Mouse (Mus musculus): ENCODE data around the gene Grik4. TPM values are rescaled to one million over a fixed set of nuclear protein-coding genes. Genes with fewer than 3 reads are reported as not detected.

Grik4 gene
- total and polyA plus RNA-seq, 2 experiments = under 0.01 to 0.09 TPM

DNA sequence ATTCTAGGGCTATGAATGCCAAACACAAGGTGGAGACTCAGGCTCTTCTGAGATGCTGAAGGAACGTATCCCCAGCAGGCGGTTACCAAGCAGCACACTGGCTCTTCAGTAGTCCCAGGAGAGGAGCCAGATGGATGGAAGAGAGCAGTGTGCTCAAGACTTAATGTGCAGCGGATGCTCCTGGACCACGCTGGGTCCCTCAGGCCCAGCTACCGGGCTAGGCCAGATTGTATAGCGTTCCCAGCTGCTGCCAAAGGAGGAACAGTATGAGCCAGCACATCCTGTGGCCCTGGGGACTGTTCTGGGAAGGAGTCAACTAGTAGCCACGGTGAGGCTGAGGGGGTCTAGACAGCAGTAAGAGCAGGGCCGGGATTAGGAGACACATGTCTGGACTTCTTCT is 251.3 kb downstream of the Grik4 start:
- DNase-seq (ENCODE audit: extremely low read depth, low read depth, low spot score) = no peak
- no peak overlapping the region for H3K27ac ChIP-seq (replicated peaks; ENCODE audit: insufficient read depth, low read depth, low read length)
- no peaks in the 10 kb centered on the region for H3K4me1 ChIP-seq (ENCODE audit: control insufficient read depth, insufficient read depth, low read length)
- no peaks in the 10 kb centered on the region for H3K79me2 ChIP-seq (ENCODE audit: control insufficient read depth, insufficient read depth, low read length)
- TF ChIP-seq POLR2A (IDR thresholded peaks at IDR 0.05; ENCODE audit: extremely low read depth, insufficient read depth, low read length) = no peak
- TF ChIP-seq CTCF (IDR thresholded peaks at IDR 0.05; ENCODE audit: low read depth, low read length) = no peak
- no peak overlapping the region for H3K9ac ChIP-seq (ENCODE audit: low read depth, low read length)
- H3K27me3 ChIP-seq (ENCODE audit: control insufficient read depth, insufficient read depth, low read length) = no peaks in the 10 kb centered on the region
- no peaks in the 10 kb centered on the region for H3K36me3 ChIP-seq (ENCODE audit: control insufficient read depth, insufficient read depth, low read length)
- 87% methylated on average over 8 of the region's 8 CpGs for WGBS
- no peak overlapping the region for H3K4me3 ChIP-seq (ENCODE audit: insufficient read depth, low read depth, low read length)

DNA sequence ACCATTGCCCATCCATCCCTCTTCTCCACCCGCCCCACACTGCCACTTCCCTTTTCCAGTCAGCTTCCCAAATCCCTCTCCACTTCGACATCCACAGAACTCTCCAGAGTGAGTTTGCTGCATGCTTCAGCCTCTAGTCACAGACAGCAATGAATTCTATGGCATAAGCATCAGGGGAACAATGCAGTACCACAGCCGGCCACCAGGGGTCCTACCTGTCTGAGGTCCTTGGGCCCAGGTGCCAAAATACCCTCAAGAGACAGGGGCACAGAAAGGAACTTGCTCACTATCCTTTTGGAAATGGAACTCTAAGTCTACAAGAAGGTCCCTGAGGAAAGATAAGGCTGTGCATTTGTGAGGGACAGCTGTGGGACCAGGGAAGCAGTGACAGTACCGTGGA is 256.1 kb downstream of the Grik4 start:
- TF ChIP-seq CTCF (IDR thresholded peaks at IDR 0.05; ENCODE audit: low read depth, low read length) = peak; percentile 90
- TF ChIP-seq POLR2A (IDR thresholded peaks at IDR 0.05; ENCODE audit: extremely low read depth, insufficient read depth, low read length) = no peak
- no peak overlapping the region for H3K4me3 ChIP-seq (ENCODE audit: insufficient read depth, low read depth, low read length)
- no peak overlapping the region for H3K9ac ChIP-seq (ENCODE audit: low read depth, low read length)
- H3K27me3 ChIP-seq (ENCODE audit: control insufficient read depth, insufficient read depth, low read length) = no peaks in the 10 kb centered on the region
- no peaks in the 10 kb centered on the region for H3K36me3 ChIP-seq (ENCODE audit: control insufficient read depth, insufficient read depth, low read length)
- WGBS = 37% methylated on average over 4 of the region's 4 CpGs
- peak; percentile 27 for DNase-seq (ENCODE audit: extremely low read depth, low read depth, low spot score)
- H3K4me1 ChIP-seq (ENCODE audit: control insufficient read depth, insufficient read depth, low read length) = no peaks in the 10 kb centered on the region
- no peaks in the 10 kb centered on the region for H3K79me2 ChIP-seq (ENCODE audit: control insufficient read depth, insufficient read depth, low read length)
- H3K27ac ChIP-seq (replicated peaks; ENCODE audit: insufficient read depth, low read depth, low read length) = no peak overlapping the region

DNA sequence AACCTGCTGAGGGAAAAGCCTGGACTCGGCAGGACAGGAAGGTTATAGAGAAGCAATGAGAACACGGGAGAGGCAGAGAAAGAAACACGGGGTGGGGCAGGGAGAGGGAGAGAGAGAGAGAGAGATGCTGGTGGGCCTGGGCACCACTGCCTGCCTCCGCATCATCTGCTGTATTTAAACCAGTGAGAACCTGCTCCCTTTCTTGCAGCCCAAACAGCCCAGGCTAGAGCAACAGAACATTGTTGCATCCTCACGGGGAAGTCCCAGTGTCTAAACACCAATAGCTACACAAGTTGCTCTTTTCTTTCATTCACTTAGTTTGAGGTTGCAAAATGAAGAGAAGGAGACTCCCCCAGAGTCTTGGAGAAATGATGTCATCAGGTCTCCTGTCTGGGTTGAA is 258.2 kb downstream of the Grik4 start:
- no peak for DNase-seq (ENCODE audit: extremely low read depth, low read depth, low spot score)
- H3K27me3 ChIP-seq (ENCODE audit: control insufficient read depth, insufficient read depth, low read length) = no peaks in the 10 kb centered on the region
- WGBS = 83% methylated on average over 5 of the region's 5 CpGs
- H3K27ac ChIP-seq (replicated peaks; ENCODE audit: insufficient read depth, low read depth, low read length) = no peak overlapping the region
- no peak overlapping the region for H3K4me3 ChIP-seq (ENCODE audit: insufficient read depth, low read depth, low read length)
- H3K9ac ChIP-seq (ENCODE audit: low read depth, low read length) = no peak overlapping the region
- TF ChIP-seq CTCF (IDR thresholded peaks at IDR 0.05; ENCODE audit: low read depth, low read length) = no peak
- no peak for TF ChIP-seq POLR2A (IDR thresholded peaks at IDR 0.05; ENCODE audit: extremely low read depth, insufficient read depth, low read length)
- H3K79me2 ChIP-seq (ENCODE audit: control insufficient read depth, insufficient read depth, low read length) = no peaks in the 10 kb centered on the region
- no peaks in the 10 kb centered on the region for H3K36me3 ChIP-seq (ENCODE audit: control insufficient read depth, insufficient read depth, low read length)
- H3K4me1 ChIP-seq (ENCODE audit: control insufficient read depth, insufficient read depth, low read length) = no peaks in the 10 kb centered on the region

DNA sequence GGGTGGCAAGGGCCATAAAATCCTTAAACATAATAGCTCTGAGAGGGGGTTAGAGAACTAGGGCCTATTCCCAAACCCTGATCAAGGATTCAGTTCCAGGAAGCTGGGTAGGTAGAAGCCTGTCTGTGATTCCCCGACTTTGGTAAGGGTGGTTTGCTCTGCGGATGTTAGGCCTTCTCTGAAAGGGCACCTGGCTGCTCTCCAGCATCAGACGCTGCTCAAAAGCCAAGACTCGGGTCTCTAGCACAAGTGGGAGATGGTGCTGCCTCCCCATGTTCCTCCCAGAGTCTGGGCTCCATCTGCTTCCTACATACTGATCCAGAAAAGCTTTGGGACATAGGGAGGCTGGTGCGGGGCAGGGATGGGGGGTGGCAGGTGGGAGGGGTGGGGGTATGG is 270.3 kb downstream of the Grik4 start:
- Histone ChIP-seq H3K9ac (ENCODE audit: low read depth, low read length) (no peak overlapping the region), H3K27me3 (ENCODE audit: control insufficient read depth, insufficient read depth, low read length) (no peaks in the 10 kb centered on the region), H3K36me3 (ENCODE audit: control insufficient read depth, insufficient read depth, low read length) (no peaks in the 10 kb centered on the region), H3K27ac (replicated peaks; ENCODE audit: insufficient read depth, low read depth, low read length) (no peak overlapping the region), H3K79me2 (ENCODE audit: control insufficient read depth, insufficient read depth, low read length) (no peaks in the 10 kb centered on the region), H3K4me1 (ENCODE audit: control insufficient read depth, insufficient read depth, low read length) (peaks cover 5% of the 10 kb centered on the region; the same call in 1 of the 2 replicates), H3K4me3 (ENCODE audit: insufficient read depth, low read depth, low read length) (no peak overlapping the region)
- no peak for TF ChIP-seq POLR2A (IDR thresholded peaks at IDR 0.05; ENCODE audit: extremely low read depth, insufficient read depth, low read length)
- TF ChIP-seq CTCF (IDR thresholded peaks at IDR 0.05; ENCODE audit: low read depth, low read length) = no peak
- WGBS = 41% methylated on average over 5 of the region's 5 CpGs
- no peak for DNase-seq (ENCODE audit: extremely low read depth, low read depth, low spot score)

DNA sequence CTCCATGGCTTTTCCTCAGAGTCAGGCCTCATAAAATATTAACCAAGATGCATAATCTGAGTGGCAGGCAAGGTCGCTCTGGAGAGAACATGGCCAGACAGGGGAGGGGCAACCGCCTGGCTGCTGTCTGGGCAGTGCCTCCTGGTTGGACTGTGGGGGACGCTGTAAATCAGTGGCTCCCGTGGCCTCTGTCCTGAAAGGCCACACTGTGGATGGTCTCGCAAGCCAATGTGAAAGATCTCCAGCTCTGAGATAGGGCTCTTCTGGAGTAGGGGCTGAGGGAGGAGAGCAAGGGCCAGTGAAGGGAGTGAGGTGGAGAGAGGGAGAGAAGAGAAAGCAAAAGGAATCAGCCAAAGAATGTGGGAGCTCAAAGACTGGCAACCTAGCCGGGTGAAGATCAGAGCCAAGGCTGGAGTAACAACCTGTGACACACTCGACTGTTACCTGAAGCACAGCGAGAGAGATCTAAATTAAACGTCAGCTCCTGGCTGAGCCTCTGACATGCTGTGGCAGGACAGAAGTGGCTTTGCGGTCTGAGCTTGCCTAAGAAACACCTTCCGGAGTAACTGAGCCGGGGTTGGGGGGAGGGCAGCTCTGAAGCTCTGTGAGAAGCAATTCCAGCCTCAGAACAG is 270.8 kb downstream of the Grik4 start:
- peak overlapping the region; percentile 19; the same call in 1 of the 2 replicates for H3K9ac ChIP-seq (ENCODE audit: low read depth, low read length)
- peaks cover 5% of the 10 kb centered on the region; the same call in 1 of the 2 replicates for H3K4me1 ChIP-seq (ENCODE audit: control insufficient read depth, insufficient read depth, low read length)
- no peaks in the 10 kb centered on the region for H3K27me3 ChIP-seq (ENCODE audit: control insufficient read depth, insufficient read depth, low read length)
- H3K36me3 ChIP-seq (ENCODE audit: control insufficient read depth, insufficient read depth, low read length) = no peaks in the 10 kb centered on the region
- WGBS = 20% methylated on average over 12 of the region's 12 CpGs
- H3K79me2 ChIP-seq (ENCODE audit: control insufficient read depth, insufficient read depth, low read length) = no peaks in the 10 kb centered on the region
- peak overlapping the region; percentile 22 for H3K4me3 ChIP-seq (ENCODE audit: insufficient read depth, low read depth, low read length)
- peak; percentile 71 for DNase-seq (ENCODE audit: extremely low read depth, low read depth, low spot score)
- H3K27ac ChIP-seq (replicated peaks; ENCODE audit: insufficient read depth, low read depth, low read length) = no peak overlapping the region; the same call in 1 of the 2 replicates
- TF ChIP-seq POLR2A (IDR thresholded peaks at IDR 0.05; ENCODE audit: extremely low read depth, insufficient read depth, low read length) = no peak
- no peak for TF ChIP-seq CTCF (IDR thresholded peaks at IDR 0.05; ENCODE audit: low read depth, low read length)

DNA sequence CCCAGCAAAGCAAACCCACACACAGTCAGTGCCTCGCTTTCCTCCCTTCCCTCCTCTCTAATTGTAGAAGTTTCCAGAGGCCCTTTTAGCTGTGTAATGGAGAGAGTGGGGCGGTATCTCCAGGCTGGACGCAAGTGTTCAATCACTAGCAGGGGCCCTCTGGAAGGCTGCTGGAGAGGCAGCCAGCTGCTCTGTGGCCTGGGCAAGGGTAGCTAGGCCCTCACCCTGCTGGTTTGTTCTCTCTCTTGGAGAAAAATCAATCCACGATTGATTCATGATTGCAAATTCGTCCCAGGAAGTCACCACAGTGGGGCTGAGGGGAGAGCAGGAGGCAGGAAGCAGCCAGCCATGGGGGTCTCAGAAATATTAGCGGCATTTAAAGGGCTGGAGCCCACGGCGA is 271.3 kb downstream of the Grik4 start:
- H3K79me2 ChIP-seq (ENCODE audit: control insufficient read depth, insufficient read depth, low read length) = no peaks in the 10 kb centered on the region
- H3K27me3 ChIP-seq (ENCODE audit: control insufficient read depth, insufficient read depth, low read length) = no peaks in the 10 kb centered on the region
- no peak overlapping the region for H3K9ac ChIP-seq (ENCODE audit: low read depth, low read length)
- H3K27ac ChIP-seq (replicated peaks; ENCODE audit: insufficient read depth, low read depth, low read length) = no peak overlapping the region
- TF ChIP-seq POLR2A (IDR thresholded peaks at IDR 0.05; ENCODE audit: extremely low read depth, insufficient read depth, low read length) (no peak), CTCF (IDR thresholded peaks at IDR 0.05; ENCODE audit: low read depth, low read length) (no peak)
- H3K36me3 ChIP-seq (ENCODE audit: control insufficient read depth, insufficient read depth, low read length) = no peaks in the 10 kb centered on the region
- H3K4me1 ChIP-seq (ENCODE audit: control insufficient read depth, insufficient read depth, low read length) = peaks cover 5% of the 10 kb centered on the region; the same call in 1 of the 2 replicates
- H3K4me3 ChIP-seq (ENCODE audit: insufficient read depth, low read depth, low read length) = no peak overlapping the region
- DNase-seq (ENCODE audit: extremely low read depth, low read depth, low spot score) = peak; percentile 66
- WGBS = 31% methylated on average over 8 of the region's 8 CpGs

Measured in liver, adult 2 months (tissue).